Mouse (Mus musculus) heart, embryonic 11.5 days (tissue): ENCODE results near the gene Tmem205. TPM values are rescaled to one million over a fixed set of nuclear protein-coding genes. Genes with fewer than 3 reads are reported as not detected.

Experiments
- ATAC-seq: fragments of 200-750 bp; cut with Nextera tagmentation; replicated peaks from 2 replicates; pipeline ENCODE4 v1.8.0; 2017; ENCODE audit warnings: moderate library complexity; ENCODE audit not compliant: insufficient number of reproducible peaks, low FRiP score, low TSS enrichment
- H3K27ac ChIP-seq: fragments of 300-500 bp; sonication (generic); 2 replicates; pipeline ENCODE4 v1.5.1; 2014; ENCODE audit warnings: mild to moderate bottlenecking, low read depth, low read length
- H3K27me3 ChIP-seq: fragments of 300-500 bp; sonication (generic); 2 replicates; pipeline ENCODE4 v1.6.1; 2014; ENCODE audit warnings: mild to moderate bottlenecking, low read length, mixed read lengths; ENCODE audit not compliant: control insufficient read depth, insufficient read depth
- H3K36me3 ChIP-seq: fragments of 300-500 bp; sonication (generic); 2 replicates; pipeline ENCODE4 v1.6.1; 2014; ENCODE audit warnings: mild to moderate bottlenecking, low read length, moderate library complexity, mixed read lengths; ENCODE audit not compliant: control insufficient read depth, insufficient read depth
- H3K4me1 ChIP-seq: fragments of 300-500 bp; sonication (generic); 2 replicates; pipeline ENCODE4 v1.6.1; 2014; ENCODE audit warnings: low read length; ENCODE audit not compliant: control insufficient read depth, insufficient read depth
- H3K4me2 ChIP-seq: fragments of 300-500 bp; sonication (generic); 2 replicates; pipeline ENCODE4 v1.6.1; 2014; ENCODE audit warnings: mild to moderate bottlenecking, moderate library complexity
- H3K4me3 ChIP-seq: fragments of 300-500 bp; sonication (generic); 2 replicates; pipeline ENCODE4 v1.5.1; 2014; ENCODE audit warnings: low read depth, low read length
- H3K9ac ChIP-seq: fragments of 300-500 bp; sonication (generic); 2 replicates; pipeline ENCODE4 v1.6.1; 2014; ENCODE audit warnings: mild to moderate bottlenecking, low read depth, low read length, moderate library complexity
- H3K9me3 ChIP-seq: fragments of 300-500 bp; sonication (generic); replicated peaks from 2 replicates; pipeline ENCODE4 v1.6.1; 2016; ENCODE audit warnings: low read length; ENCODE audit not compliant: control insufficient read depth
- WGBS: fragments of 180-500 bp; shearing (Covaris S2); extraction: QIAGEN DNeasy Blood & Tissue Kit; methylation state at CpG from one replicate; pipeline ENCODE4 v1.1.7; 2014; ENCODE audit not compliant: insufficient replicate concordance; 5-methylcytosine and 5-hydroxymethylcytosine counted together
- polyA plus RNA-seq: library from polyadenylated mRNA; unstranded; fragments of >200 nt; fragmentation: Nextera tagmentation; extraction: Ambion mirVana; gene quantifications from 2 replicates; pipeline ENCODE4 v1.2.1, GENCODE M21; 2014

The Tmem205 gene
- polyA plus RNA-seq, 1 experiment from 2014 or later: 39.0 TPM

DNA sequence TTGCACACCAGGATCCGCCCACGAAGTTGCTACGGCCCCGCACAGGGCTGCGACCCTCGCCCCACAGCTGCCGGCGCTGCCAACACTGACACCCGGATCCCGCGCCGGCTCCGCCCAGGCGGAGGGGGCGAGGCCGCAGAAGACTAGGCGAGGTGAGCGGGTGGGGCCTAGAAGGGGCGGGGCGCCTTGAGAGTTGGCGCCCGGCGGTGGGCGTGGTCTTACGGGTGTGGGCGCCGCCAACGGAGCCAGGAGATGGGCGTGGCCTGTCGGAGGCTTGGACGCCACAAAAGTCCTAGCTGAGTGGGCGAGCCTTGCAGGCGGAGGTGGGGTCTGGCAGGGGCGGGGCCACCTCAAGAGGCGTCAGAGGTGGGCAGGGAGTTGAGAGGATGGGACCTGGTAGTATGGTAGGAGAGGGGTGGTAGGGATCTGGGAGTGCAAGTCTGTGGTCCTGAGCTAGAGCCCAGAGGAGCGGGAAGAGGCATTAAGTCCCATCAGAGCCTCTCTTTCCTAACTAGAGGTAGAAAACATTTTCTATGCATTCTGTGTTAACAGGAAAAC, 9.2 kb downstream of the Tmem205 start, which contains the start of gene Rab3d:
Gene Rab3d (minus strand): TSS at position 158 of the 558 bp plus-strand sequence.
- peak within 1 kb of the TSS; percentile 99 for H3K4me2 ChIP-seq
- no peaks in the 10 kb centered on the region for H3K36me3 ChIP-seq
- peaks cover 12% of the 10 kb centered on the region; the same call in 1 of the 2 replicates for H3K27me3 ChIP-seq
- H3K4me3 ChIP-seq: peak within 1 kb of the TSS; percentile 61
- peak within 1 kb of the TSS; percentile 67 for H3K9ac ChIP-seq
- ATAC-seq: peak; percentile 92
- no peaks in the 10 kb centered on the region for H3K9me3 ChIP-seq
- WGBS: 1% methylated on average over 36 of the region's 36 CpGs
- H3K27ac ChIP-seq: no peak within 1 kb of the TSS
- no peaks in the 10 kb centered on the region for H3K4me1 ChIP-seq

DNA sequence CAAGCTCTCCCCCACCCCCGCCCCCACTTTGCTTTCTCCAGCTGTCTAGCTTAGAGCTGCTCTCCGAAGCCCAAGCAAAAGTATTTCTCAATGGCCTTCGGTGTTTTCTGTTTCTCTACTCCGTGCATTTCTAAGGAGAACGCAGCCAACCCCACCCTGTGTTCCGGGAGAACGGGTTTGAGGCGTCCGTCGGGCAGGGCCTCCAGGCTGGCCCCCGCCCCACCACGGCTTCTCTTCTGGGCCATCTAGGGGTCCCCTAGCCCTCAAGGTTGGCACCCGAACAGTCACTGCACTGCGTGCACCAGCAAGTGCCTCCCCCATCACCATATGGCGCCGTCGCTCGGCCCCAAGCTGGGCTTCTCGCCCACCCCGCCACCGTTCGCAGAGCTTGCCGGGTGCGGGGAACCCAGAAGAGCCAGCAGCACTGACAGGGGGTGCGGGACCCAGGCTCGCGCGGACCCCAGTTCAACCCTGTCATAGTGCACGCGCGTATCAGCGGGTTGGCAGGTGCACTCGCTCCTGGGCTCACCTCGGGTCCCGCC, 9.8 kb downstream of the Tmem205 start:
- Histone ChIP-seq H3K4me3 (peak overlapping the region; percentile 61), H3K9me3 (no peaks in the 10 kb centered on the region), H3K27ac (no peak overlapping the region), H3K36me3 (no peaks in the 10 kb centered on the region), H3K27me3 (peaks cover 12% of the 10 kb centered on the region; the same call in 1 of the 2 replicates), H3K4me1 (no peaks in the 10 kb centered on the region), H3K9ac (peak overlapping the region; percentile 67), H3K4me2 (peak overlapping the region; percentile 99)
- 2% methylated on average over 35 of the region's 35 CpGs for WGBS
- ATAC-seq: peak; percentile 14

DNA sequence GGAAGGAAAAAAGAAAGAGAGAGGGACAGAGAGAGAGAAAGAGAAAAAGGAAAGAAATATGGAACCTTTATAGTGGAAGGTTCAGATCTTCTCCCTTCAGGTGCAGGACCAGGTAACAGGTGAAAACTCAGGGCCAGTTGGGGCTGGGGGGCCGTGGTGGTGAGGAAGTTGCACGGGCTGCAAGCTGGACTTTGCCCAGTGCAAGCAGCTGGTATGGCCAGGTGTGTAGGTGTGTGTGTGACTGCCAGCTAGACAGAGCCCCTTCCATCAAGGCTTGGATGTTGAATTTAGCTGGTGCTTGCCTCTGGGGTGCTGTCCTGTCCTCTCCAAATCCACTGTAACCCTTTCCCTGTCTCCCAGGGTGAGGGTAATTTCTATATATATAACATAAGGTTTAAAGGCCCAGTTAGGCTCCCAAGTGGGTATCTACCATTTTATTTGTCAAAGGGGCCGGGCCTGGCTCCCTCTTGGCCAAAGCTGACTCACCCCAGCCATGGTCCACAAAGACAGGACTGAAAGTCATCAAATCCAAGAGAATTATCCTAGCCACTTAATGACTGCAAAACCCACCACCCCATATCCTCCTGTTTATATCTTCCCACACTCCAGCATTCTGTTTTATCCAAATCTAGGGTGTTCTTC, 10.4 kb downstream of the Tmem205 start:
- Histone ChIP-seq H3K4me3 (peak overlapping the region; percentile 61), H3K27me3 (peaks cover 12% of the 10 kb centered on the region; the same call in 1 of the 2 replicates), H3K9ac (0 out of 2 replicates have a peak overlapping the region, but pooled peaks have one; percentile 67), H3K27ac (no peak overlapping the region), H3K9me3 (no peaks in the 10 kb centered on the region), H3K36me3 (no peaks in the 10 kb centered on the region), H3K4me1 (no peaks in the 10 kb centered on the region), H3K4me2 (peak overlapping the region; percentile 99)
- no peak for ATAC-seq
- WGBS: 58% methylated on average over 3 of the region's 3 CpGs

DNA sequence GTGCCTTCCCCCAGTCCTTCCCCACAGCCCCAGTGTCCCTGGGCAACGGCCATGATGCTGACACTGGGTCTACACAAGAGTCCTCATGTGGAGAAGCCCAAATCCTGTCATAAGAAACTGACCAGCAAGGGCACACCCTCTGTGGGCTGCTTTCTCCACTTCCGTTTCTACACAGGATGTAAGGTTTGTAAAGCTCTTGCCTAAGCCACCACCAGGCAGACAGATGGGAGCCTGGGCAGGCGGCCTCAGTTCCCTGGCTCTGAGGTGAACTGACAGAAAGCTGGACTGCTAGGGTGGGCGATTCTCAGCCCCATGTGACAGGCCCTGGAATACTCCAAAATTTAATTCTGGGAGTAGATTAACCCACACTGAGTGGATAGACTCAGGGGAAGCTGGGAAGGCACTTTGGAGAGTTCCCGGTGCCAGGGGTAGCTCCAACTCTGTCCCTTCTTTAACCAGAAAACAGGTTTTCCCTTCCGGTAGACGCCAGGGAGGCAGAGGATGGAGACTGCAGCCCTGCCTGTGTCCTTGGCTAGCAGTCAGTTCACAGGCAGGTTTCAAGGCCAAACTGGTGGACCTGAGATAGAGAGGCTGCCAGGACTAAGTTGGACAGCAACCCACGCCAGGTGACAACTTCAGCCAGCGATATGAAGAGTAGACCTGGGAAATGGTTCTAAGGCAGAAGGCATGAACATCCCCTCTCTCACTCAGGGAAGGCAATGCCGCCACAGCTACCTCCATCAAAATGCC, 17.7 kb downstream of the Tmem205 start:
- Histone ChIP-seq H3K27ac (no peak overlapping the region), H3K36me3 (no peaks in the 10 kb centered on the region), H3K9ac (no peak overlapping the region), H3K27me3 (0 out of 2 replicates have a peak, but pooled peaks cover 2% of the 10 kb centered on the region), H3K4me1 (no peaks in the 10 kb centered on the region), H3K9me3 (no peaks in the 10 kb centered on the region), H3K4me3 (no peak overlapping the region), H3K4me2 (no peak overlapping the region)
- WGBS: 70% methylated on average over 10 of the region's 10 CpGs
- no peak for ATAC-seq

DNA sequence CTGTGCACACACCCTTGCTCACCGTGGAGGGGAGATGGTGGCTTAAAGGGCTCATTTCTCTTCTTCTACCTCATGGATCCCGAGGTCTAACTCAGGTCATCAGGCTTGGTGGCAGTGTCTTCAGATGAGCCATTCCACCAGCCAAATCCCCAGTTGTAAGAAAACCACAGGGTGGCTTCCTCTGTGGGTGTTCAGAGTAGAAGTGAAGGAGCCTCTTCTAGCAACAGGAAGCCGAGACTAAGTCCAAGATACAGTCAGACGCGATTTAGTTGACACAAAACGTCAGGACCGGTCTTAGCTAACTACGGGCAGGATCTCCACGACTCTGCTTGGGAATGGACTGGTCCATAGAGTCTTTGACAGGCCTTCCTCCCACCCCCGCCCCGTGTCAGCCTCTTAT, 19.1 kb downstream of the Tmem205 start:
- Histone ChIP-seq H3K9me3 (no peaks in the 10 kb centered on the region), H3K4me3 (no peak overlapping the region), H3K27me3 (0 out of 2 replicates have a peak, but pooled peaks cover 2% of the 10 kb centered on the region), H3K4me1 (no peaks in the 10 kb centered on the region), H3K27ac (no peak overlapping the region), H3K4me2 (no peak overlapping the region), H3K36me3 (no peaks in the 10 kb centered on the region), H3K9ac (no peak overlapping the region)
- no peak for ATAC-seq
- 71% methylated on average over 11 of the region's 11 CpGs for WGBS

DNA sequence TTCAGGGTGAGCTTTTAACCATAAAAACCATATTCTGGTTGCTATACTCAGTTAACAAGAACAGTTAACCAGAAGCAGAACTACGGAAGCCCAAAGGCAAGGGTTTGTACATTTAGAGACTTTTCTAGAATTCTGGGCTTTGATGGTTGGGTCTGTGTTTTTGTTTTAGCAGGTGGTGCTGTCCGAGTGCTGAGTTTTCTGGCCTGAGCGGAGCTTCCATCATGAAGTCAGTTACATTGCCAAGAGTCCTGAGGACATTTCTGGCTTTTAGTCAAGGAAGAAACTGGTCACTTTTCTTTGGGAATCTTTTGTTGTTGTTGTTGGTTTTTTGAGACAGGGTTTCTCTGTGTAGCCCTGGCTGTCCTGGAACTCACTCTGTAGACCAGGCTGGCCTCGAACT, 23.3 kb downstream of the Tmem205 start:
- Histone ChIP-seq H3K4me2 (no peak overlapping the region), H3K4me3 (no peak overlapping the region), H3K4me1 (no peaks in the 10 kb centered on the region), H3K9me3 (no peaks in the 10 kb centered on the region), H3K27ac (no peak overlapping the region), H3K36me3 (no peaks in the 10 kb centered on the region), H3K27me3 (0 out of 2 replicates have a peak, but pooled peaks cover 2% of the 10 kb centered on the region), H3K9ac (no peak overlapping the region)
- 78% methylated on average over 4 of the region's 4 CpGs for WGBS
- ATAC-seq: no peak

DNA sequence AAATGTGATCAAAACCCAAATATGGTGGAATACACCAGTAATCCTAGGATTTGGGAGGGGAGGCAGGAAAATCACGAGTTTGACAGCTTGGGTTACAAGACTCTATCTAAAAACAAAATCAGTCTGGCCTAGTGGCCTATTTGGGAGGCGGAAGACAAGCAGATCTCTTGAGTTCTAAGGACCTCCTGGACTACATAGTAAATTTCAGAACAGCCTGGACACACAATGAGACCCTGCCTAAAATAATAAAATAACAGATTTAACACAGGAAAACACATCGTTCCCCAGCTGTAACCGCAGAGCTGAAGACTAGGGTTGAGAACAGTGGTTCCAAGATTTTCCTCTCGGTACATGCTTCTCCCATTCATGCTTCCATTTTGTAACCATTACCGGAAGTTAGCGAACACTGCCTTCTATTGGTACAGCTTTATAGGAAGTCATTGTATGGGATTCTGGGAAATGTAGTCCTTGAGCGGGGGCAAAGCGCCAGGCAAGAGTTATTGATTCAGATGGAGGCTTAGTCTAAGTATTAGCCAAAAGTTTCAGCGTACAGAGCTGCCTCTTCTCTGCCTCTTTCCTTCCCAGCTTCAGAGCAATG, 26.0 kb downstream of the Tmem205 start:
- Histone ChIP-seq H3K4me3 (peak overlapping the region; percentile 42), H3K4me2 (peak overlapping the region; percentile 67), H3K4me1 (no peaks in the 10 kb centered on the region), H3K9ac (peak overlapping the region; percentile 31), H3K27me3 (no peaks in the 10 kb centered on the region), H3K9me3 (no peaks in the 10 kb centered on the region), H3K27ac (no peak overlapping the region), H3K36me3 (no peaks in the 10 kb centered on the region)
- 15% methylated on average over 10 of the region's 10 CpGs for WGBS
- no peak; the same call in 1 of the 2 replicates for ATAC-seq

DNA sequence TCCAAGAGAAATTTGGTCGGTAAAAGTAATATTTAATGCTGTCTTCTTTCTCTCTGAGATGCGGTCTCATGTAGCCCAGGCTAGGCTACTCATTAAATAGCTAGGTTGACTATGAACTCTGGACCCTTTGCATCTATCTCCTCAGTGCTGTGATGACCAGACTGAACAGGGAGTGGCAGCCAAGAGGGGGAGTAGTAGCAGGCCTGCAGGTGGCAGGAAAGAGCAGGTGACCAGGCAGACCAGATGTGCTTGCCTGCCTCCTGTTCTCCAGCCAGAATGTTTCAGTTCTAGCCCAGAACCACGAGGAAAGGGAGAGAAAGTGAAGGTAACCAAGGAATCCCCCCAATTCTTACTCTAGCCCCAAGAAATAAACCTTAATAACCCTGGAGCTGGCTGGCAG, 38.1 kb downstream of the Tmem205 start:
- Histone ChIP-seq H3K4me1 (no peaks in the 10 kb centered on the region), H3K27me3 (no peaks in the 10 kb centered on the region), H3K4me2 (no peak overlapping the region), H3K4me3 (no peak overlapping the region), H3K36me3 (no peaks in the 10 kb centered on the region), H3K9ac (no peak overlapping the region), H3K27ac (no peak overlapping the region), H3K9me3 (no peaks in the 10 kb centered on the region)
- no peak for ATAC-seq
- WGBS: 63% methylated on average over 3 of the region's 3 CpGs
